Mouse (Mus musculus): Measurements from ENCODE around the gene Faap20. TPM values are rescaled to one million over a fixed set of nuclear protein-coding genes. Genes with fewer than 3 reads are reported as not detected.

The Faap20 gene
- polyA plus RNA-seq, 1 experiment from 2014 or later: 60.1 TPM

DNA sequence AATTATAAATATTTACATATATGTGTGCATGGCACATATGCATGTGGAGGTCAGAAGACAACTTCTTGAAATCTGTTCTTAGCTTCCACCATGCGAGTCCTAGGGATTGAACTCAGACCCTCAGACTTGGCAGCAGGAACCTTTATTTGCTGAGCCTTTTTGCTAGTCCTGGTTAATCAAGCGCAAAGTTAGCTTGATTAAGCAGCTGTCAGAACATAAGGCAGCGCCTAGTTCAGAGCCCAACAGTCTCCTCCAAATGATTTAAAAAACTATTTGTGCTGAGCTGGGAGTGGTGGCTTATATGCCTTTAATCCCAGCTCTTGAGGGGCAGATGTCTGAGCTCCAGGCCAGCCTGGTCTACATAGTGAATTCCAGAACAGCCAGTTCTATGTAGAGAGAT is 1.5 kb downstream of the Faap20 start:
- Histone ChIP-seq H3K4me2 (ENCODE audit: low read depth, low read length) (peak overlapping the region; percentile 79), H3K9ac (ENCODE audit: low read length) (peak overlapping the region; percentile 84; the same call in 1 of the 2 replicates), H3K36me3 (ENCODE audit: control insufficient read depth, insufficient read depth, low read length) (no peaks in the 10 kb centered on the region), H3K9me3 (replicated peaks; ENCODE audit: control insufficient read depth, low read length) (no peaks in the 10 kb centered on the region), H3K4me3 (replicated peaks; ENCODE audit: low read length) (peak overlapping the region; percentile 64), H3K27me3 (ENCODE audit: control insufficient read depth, insufficient read depth, low read length) (no peaks in the 10 kb centered on the region), H3K4me1 (ENCODE audit: control insufficient read depth, insufficient read depth, low read length) (peaks cover 31% of the 10 kb centered on the region), H3K27ac (ENCODE audit: low read length) (peak overlapping the region; percentile 99)
- ATAC-seq (ENCODE audit: insufficient read depth, low FRiP score): no peak
- WGBS: 34% methylated on average over 3 of the region's 3 CpGs

DNA sequence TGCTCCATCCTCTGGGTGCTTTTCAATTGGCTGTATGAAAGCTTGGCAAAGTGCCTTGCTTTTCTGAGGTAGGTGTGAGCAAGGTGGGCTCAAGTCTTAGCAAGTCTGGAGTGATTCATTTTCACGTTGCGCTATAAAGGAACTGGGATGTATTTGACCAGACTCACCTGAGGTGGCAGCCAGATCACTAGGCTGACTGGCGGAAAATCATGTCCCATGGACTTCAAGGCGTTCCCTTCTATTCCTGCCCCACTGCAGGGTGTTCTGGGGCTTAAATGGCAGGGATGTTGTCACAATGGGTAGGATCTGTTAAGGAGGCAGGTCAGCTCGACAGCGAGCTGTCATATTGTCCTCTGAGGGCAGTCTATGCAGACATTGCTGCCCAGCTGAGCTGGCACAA is 2.7 kb downstream of the Faap20 start:
- Histone ChIP-seq H3K36me3 (ENCODE audit: control insufficient read depth, insufficient read depth, low read length) (no peaks in the 10 kb centered on the region), H3K27me3 (ENCODE audit: control insufficient read depth, insufficient read depth, low read length) (no peaks in the 10 kb centered on the region), H3K27ac (ENCODE audit: low read length) (peak overlapping the region; percentile 99; the same call in 1 of the 2 replicates), H3K9ac (ENCODE audit: low read length) (peak overlapping the region; percentile 31; the same call in 1 of the 2 replicates), H3K4me1 (ENCODE audit: control insufficient read depth, insufficient read depth, low read length) (peaks cover 31% of the 10 kb centered on the region), H3K9me3 (replicated peaks; ENCODE audit: control insufficient read depth, low read length) (no peaks in the 10 kb centered on the region), H3K4me2 (ENCODE audit: low read depth, low read length) (peak overlapping the region; percentile 27; the same call in 1 of the 2 replicates), H3K4me3 (replicated peaks; ENCODE audit: low read length) (no peak overlapping the region)
- 82% methylated on average over 6 of the region's 6 CpGs for WGBS
- no peak for ATAC-seq (ENCODE audit: insufficient read depth, low FRiP score)

DNA sequence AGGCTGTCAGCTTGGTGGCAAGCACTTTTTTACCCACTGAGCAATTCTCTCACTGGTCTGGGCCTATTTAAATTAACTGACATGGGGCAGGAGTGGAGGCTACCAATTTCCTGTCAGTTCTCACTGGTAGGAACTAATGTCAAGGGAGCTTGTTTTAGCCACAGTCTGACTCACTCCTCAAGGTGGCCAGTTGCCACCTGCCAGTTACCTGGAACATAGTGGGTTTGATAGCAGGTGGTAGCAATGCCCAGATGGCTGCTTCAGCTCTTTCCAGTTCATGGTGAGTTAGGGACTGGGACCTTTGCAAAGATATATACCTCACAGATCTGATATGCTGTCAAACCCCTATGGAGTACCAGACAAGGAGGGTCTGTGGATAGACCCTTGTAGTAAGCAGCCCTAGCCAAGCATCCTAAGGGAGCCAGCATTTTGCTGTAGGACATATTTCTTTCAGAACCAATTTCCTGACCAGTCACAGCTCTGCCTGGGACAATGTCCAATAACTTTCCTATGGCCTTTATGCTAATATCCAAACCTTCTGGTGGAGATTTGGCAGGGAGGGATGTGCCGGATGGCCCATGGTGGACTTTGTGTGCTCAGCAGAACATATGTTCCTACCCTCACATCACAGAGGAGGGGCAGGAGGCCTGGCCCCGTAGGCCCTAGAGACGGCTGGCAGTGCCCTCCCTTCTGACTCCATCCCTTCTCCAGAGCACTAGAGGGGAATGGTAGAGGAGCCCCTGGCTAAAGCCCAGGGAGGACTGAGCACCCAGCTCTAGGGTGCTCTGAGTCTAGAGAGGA is 15.1 kb downstream of the Faap20 start:
- Histone ChIP-seq H3K36me3 (ENCODE audit: control insufficient read depth, insufficient read depth, low read length) (no peaks in the 10 kb centered on the region), H3K27ac (ENCODE audit: low read length) (no peak overlapping the region), H3K9me3 (replicated peaks; ENCODE audit: control insufficient read depth, low read length) (no peaks in the 10 kb centered on the region), H3K9ac (ENCODE audit: low read length) (no peak overlapping the region), H3K4me1 (ENCODE audit: control insufficient read depth, insufficient read depth, low read length) (peaks cover 15% of the 10 kb centered on the region), H3K4me3 (replicated peaks; ENCODE audit: low read length) (no peak overlapping the region), H3K4me2 (ENCODE audit: low read depth, low read length) (no peak overlapping the region), H3K27me3 (ENCODE audit: control insufficient read depth, insufficient read depth, low read length) (no peaks in the 10 kb centered on the region)
- 92% methylated on average over 3 of the region's 3 CpGs for WGBS
- no peak for ATAC-seq (ENCODE audit: insufficient read depth, low FRiP score)

DNA sequence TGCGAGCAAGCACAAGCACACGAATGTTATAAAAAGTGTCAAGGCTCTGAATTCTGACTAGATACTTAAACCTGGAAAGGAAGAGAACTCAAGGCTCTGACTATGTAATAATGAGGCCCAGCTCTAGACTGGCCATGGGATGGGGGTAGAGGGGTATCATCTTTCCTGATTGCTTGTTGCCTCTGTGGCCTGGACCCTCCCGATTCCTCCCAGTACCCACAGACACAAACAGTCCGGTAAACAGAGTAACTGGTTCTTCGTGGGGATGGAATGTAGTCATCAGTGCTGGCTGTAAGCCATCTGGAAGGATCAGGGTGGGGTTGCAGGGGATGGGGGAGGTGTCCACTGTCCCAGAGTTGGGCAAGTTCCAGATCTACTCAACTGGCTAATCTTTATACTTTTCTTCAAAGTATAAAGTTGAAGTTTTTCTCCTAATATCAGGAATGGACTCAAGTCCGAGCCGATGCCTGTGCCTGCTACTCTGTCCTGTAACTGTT is 17.5 kb downstream of the Faap20 start:
- 44% methylated on average over 7 of the region's 7 CpGs for WGBS
- H3K36me3 ChIP-seq (ENCODE audit: control insufficient read depth, insufficient read depth, low read length): no peaks in the 10 kb centered on the region
- peak overlapping the region; percentile 9 for H3K27ac ChIP-seq (ENCODE audit: low read length)
- ATAC-seq (ENCODE audit: insufficient read depth, low FRiP score): no peak
- H3K4me2 ChIP-seq (ENCODE audit: low read depth, low read length): no peak overlapping the region
- no peak overlapping the region for H3K4me3 ChIP-seq (replicated peaks; ENCODE audit: low read length)
- no peak overlapping the region for H3K9ac ChIP-seq (ENCODE audit: low read length)
- H3K9me3 ChIP-seq (replicated peaks; ENCODE audit: control insufficient read depth, low read length): no peaks in the 10 kb centered on the region
- peaks cover 15% of the 10 kb centered on the region for H3K4me1 ChIP-seq (ENCODE audit: control insufficient read depth, insufficient read depth, low read length)
- no peaks in the 10 kb centered on the region for H3K27me3 ChIP-seq (ENCODE audit: control insufficient read depth, insufficient read depth, low read length)

DNA sequence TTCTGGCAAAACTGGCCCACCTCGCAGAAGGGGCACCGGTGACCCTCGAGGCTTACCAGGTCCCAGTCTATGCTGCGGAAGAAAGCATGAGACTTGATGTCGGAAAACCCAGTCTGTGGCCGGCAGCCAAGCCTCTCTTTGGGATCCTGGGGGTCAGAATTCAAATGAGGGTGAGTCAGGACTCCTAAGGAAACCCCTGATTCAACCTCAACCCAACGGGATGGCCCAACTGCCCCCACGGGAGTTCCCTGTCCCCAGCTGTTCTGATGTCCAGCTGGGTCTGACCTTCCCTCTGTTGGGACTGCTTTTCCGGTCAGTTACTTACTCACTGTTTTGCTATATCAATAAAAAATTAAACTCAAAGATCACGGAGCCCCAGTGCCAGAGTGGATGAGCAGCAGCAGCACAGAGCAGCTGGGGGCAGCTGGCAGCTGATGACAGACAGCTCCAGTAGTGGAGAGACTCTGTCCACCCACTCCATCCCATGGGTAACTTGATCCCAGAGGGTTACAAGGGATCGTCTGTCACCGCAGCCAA is 18.1 kb downstream of the Faap20 start:
- no peak overlapping the region for H3K4me2 ChIP-seq (ENCODE audit: low read depth, low read length)
- 43% methylated on average over 12 of the region's 12 CpGs for WGBS
- no peak for ATAC-seq (ENCODE audit: insufficient read depth, low FRiP score)

DNA sequence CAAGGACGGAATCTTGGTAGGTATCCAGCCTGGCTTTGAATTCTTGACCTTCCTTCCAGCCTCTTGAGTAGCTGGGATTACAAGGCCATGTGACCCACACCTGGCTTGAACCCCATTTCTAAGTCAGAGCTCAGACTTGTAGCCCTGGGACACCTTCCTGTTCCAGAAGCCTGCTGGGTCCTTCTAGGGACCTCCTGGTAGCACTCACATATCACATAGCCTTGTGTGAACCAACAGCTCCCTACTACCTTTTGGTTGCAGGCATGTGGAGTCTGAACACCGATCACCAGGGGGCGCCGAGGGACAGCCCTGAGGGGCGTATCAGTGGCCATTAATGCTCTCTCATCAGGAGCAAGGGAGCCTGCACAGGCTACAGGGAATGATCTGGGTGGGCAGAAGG is 18.8 kb downstream of the Faap20 start:
- H3K9ac ChIP-seq (ENCODE audit: low read length): peak overlapping the region; percentile 34; the same call in 1 of the 2 replicates
- no peak overlapping the region for H3K4me3 ChIP-seq (replicated peaks; ENCODE audit: low read length)
- H3K4me2 ChIP-seq (ENCODE audit: low read depth, low read length): no peak overlapping the region
- peak overlapping the region; percentile 9 for H3K27ac ChIP-seq (ENCODE audit: low read length)
- H3K4me1 ChIP-seq (ENCODE audit: control insufficient read depth, insufficient read depth, low read length): peaks cover 15% of the 10 kb centered on the region
- H3K36me3 ChIP-seq (ENCODE audit: control insufficient read depth, insufficient read depth, low read length): no peaks in the 10 kb centered on the region
- 30% methylated on average over 5 of the region's 5 CpGs for WGBS
- H3K27me3 ChIP-seq (ENCODE audit: control insufficient read depth, insufficient read depth, low read length): no peaks in the 10 kb centered on the region
- H3K9me3 ChIP-seq (replicated peaks; ENCODE audit: control insufficient read depth, low read length): no peaks in the 10 kb centered on the region
- 0 out of 2 replicates have a peak, but pooled peaks have one; percentile 9 for ATAC-seq (ENCODE audit: insufficient read depth, low FRiP score)

More for the DNA sequence above, 18.1 kb downstream of the Faap20 start:
- Histone ChIP-seq H3K27ac (ENCODE audit: low read length) (peak overlapping the region; percentile 9), H3K27me3 (ENCODE audit: control insufficient read depth, insufficient read depth, low read length) (no peaks in the 10 kb centered on the region), H3K4me1 (ENCODE audit: control insufficient read depth, insufficient read depth, low read length) (peaks cover 15% of the 10 kb centered on the region), H3K9me3 (replicated peaks; ENCODE audit: control insufficient read depth, low read length) (no peaks in the 10 kb centered on the region), H3K36me3 (ENCODE audit: control insufficient read depth, insufficient read depth, low read length) (no peaks in the 10 kb centered on the region), H3K4me3 (replicated peaks; ENCODE audit: low read length) (no peak overlapping the region), H3K9ac (ENCODE audit: low read length) (no peak overlapping the region)

DNA sequence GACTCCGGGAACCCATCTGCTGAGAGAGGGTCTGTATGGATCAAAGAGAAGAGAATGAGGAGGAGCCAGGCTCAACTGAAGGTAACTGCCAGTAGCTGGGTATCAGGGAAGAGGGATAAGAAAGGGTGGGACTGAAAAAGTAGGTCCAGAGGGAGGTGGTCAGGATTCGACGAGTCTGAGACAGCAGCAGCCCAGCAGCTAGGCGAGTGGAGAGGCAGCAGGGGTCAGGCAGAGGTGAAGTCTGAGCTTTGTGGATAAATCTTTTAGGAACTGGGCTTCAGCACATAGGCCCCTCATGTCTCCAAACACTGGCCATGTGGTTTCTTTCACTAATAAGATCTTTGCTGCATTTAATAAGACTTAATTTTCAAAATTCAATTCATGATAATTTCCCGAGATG is 24.8 kb downstream of the Faap20 start:
- no peaks in the 10 kb centered on the region for H3K9me3 ChIP-seq (replicated peaks; ENCODE audit: control insufficient read depth, low read length)
- no peaks in the 10 kb centered on the region; the same call in 1 of the 2 replicates for H3K4me1 ChIP-seq (ENCODE audit: control insufficient read depth, insufficient read depth, low read length)
- H3K4me2 ChIP-seq (ENCODE audit: low read depth, low read length): no peak overlapping the region
- H3K4me3 ChIP-seq (replicated peaks; ENCODE audit: low read length): no peak overlapping the region
- WGBS: 28% methylated on average over 5 of the region's 5 CpGs
- 0 out of 2 replicates have a peak overlapping the region, but pooled peaks have one; percentile 2 for H3K27ac ChIP-seq (ENCODE audit: low read length)
- no peaks in the 10 kb centered on the region for H3K27me3 ChIP-seq (ENCODE audit: control insufficient read depth, insufficient read depth, low read length)
- 0 out of 2 replicates have a peak, but pooled peaks have one; percentile 26 for ATAC-seq (ENCODE audit: insufficient read depth, low FRiP score)
- no peak overlapping the region for H3K9ac ChIP-seq (ENCODE audit: low read length)
- no peaks in the 10 kb centered on the region for H3K36me3 ChIP-seq (ENCODE audit: control insufficient read depth, insufficient read depth, low read length)

DNA sequence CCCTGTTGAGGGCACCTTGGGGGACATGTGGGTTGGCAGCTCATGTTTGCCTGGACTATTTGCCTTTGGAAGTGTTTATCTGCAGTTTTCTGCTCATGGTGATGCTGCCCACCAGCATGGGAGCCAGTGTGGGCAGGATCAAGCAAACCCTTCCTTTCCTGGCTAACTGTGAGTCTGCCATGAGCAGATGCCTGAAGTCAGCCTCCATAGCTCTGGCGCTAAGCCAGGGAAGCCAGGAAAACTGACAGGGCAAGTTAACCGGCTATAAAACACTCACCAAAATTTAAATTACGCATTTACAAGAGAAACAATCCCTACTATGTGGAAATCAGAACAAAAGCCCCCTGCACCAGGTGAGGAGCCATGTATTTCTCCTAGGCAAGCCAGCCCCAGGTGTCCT is 25.2 kb downstream of the Faap20 start:
- Histone ChIP-seq H3K4me3 (replicated peaks; ENCODE audit: low read length) (no peak overlapping the region), H3K27ac (ENCODE audit: low read length) (peak overlapping the region; percentile 2; the same call in 1 of the 2 replicates), H3K36me3 (ENCODE audit: control insufficient read depth, insufficient read depth, low read length) (no peaks in the 10 kb centered on the region), H3K9me3 (replicated peaks; ENCODE audit: control insufficient read depth, low read length) (no peaks in the 10 kb centered on the region), H3K4me2 (ENCODE audit: low read depth, low read length) (no peak overlapping the region), H3K9ac (ENCODE audit: low read length) (no peak overlapping the region), H3K4me1 (ENCODE audit: control insufficient read depth, insufficient read depth, low read length) (no peaks in the 10 kb centered on the region; the same call in 1 of the 2 replicates), H3K27me3 (ENCODE audit: control insufficient read depth, insufficient read depth, low read length) (no peaks in the 10 kb centered on the region)
- WGBS: 39% methylated on average over 3 of the region's 3 CpGs
- ATAC-seq (ENCODE audit: insufficient read depth, low FRiP score): no peak

DNA sequence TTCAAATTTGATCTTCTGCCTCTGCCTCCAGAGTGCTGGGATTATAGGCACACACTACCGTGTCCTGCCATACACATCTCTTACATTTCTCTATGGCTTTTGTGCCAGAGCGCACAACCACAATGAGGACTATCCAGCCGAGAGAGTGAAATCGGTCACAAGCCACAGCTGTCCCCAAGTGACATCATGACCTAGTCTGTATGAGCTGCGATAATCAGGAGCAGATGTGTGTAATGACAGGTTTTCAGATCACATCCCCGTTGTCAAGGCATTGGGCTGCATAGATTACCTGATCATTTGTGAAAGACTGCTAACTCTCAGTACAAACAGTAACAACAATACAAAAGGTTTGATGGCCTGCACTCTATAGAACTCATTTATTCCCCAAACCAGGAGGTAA is 28.4 kb downstream of the Faap20 start:
- Histone ChIP-seq H3K27me3 (ENCODE audit: control insufficient read depth, insufficient read depth, low read length) (no peaks in the 10 kb centered on the region), H3K4me1 (ENCODE audit: control insufficient read depth, insufficient read depth, low read length) (peaks cover 26% of the 10 kb centered on the region), H3K36me3 (ENCODE audit: control insufficient read depth, insufficient read depth, low read length) (no peaks in the 10 kb centered on the region), H3K4me3 (replicated peaks; ENCODE audit: low read length) (no peak overlapping the region), H3K9ac (ENCODE audit: low read length) (no peak overlapping the region), H3K27ac (ENCODE audit: low read length) (no peak overlapping the region), H3K9me3 (replicated peaks; ENCODE audit: control insufficient read depth, low read length) (no peaks in the 10 kb centered on the region), H3K4me2 (ENCODE audit: low read depth, low read length) (no peak overlapping the region)
- no peak for ATAC-seq (ENCODE audit: insufficient read depth, low FRiP score)
- WGBS: 78% methylated on average over 6 of the region's 6 CpGs
